Mouse (Mus musculus): ENCODE results near the gene Sh2b3. TPM values are rescaled to one million over a fixed set of nuclear protein-coding genes. Genes with fewer than 3 reads are reported as not detected.

The Sh2b3 gene
- total and polyA plus RNA-seq, 3 experiments: 22.8 to 38.3 (median 35.4) TPM

DNA sequence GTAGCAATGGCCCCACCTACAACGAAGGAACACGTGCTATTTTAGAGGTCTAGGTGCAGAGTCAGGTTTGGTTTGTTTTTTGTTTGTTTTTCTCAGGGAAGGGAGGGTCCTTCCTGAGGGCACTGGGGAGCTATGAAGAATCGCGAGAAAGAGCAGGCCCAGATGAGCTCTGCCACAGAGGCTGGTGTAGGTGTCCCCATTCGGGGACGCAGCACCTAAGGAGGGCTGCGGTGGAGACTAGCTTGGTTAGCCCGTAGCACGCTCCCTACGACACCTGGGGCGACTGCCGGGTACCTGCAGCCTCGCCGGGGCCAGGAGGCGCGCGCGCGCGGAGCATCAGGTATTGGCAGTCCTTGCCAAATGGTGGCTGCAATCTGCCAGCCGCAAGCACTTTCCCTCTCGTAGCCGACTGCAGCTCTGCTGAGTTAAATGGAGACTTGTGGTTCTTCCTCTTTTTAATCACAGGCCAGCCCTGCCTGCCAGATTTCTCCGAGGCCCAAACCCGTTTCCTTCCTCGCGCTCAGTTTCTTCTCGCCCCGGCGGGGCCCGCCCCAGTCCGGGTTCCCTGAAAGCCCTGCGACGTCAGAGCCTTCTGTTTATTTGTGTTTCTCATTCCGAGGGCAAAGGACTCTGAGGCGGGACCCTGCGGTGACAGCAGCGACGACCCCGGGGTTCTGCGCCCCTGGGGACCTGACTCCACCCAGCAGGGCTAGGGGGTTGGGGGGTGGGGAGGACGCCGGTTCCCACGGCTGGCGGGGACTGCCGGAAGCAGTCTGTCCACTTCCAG, 1.1 kb upstream of the Sh2b3 start:
- H3K9me3 ChIP-seq (replicated peaks; ENCODE audit: low read length): peaks cover 8% of the 10 kb centered on the region
- H3K4me1 ChIP-seq (ENCODE audit: control insufficient read depth in 1 of 2, insufficient read depth in 2 of 2): peaks cover 9 to 29% of the 10 kb centered on the region in 2 experiments
- H3K4me3 ChIP-seq (replicated peaks in 1 of 3; ENCODE audit: low read depth in 2 of 3, low read length in 2 of 3, poor library complexity in 1 of 3): peak overlapping the region; percentile 37 to 53 (median 51)
- H3K79me2 ChIP-seq (replicated peaks; ENCODE audit: control insufficient read depth, extremely low read depth, insufficient read depth, poor library complexity, severe bottlenecking): peaks cover 21% of the 10 kb centered on the region
- H3K36me3 ChIP-seq (replicated peaks in 1 of 2; ENCODE audit: control insufficient read depth in 1 of 2, insufficient read depth in 1 of 2, low read length in 1 of 2): no peaks in the 10 kb centered on the region
- H3K9ac ChIP-seq (ENCODE audit: insufficient read depth, low read depth): peak overlapping the region; percentile 92
- peak overlapping the region; percentile 82 for H3K4me2 ChIP-seq (ENCODE audit: insufficient read depth, low read depth, poor library complexity, severe bottlenecking)
- peak overlapping the region; percentile 78 for H3K27ac ChIP-seq (ENCODE audit: insufficient read depth, low read depth)
- DNase-seq (ENCODE audit: extremely low read depth): peak; percentile 83
- H3K27me3 ChIP-seq (replicated peaks): peaks cover 4% of the 10 kb centered on the region
- in situ Hi-C loops (cut with MboI; ENCODE audit: low pct_ligation_motif_present, low pct_unique_long_range_greater_than_20kb, low sequenced_read_pairs): no loop called here
- dilution Hi-C loops (cut with MboI; ENCODE audit: extremely low pct_ligation_motif_present, extremely low pct_unique_long_range_greater_than_20kb, low sequenced_read_pairs): no loop called here
- peak; percentile 42; the same call in 1 of the 2 replicates for TF ChIP-seq HCFC1 (IDR thresholded peaks at IDR 0.05; ENCODE audit: low read depth, low read length)
- peak; percentile 57; the same call in 1 of the 2 replicates for TF ChIP-seq JUN (IDR thresholded peaks at IDR 0.05; ENCODE audit: insufficient read depth, low read depth, low read length)
- TF ChIP-seq ETS1 (conservative IDR thresholded peaks at IDR 0.05; ENCODE audit: low read depth, low read length): peak; percentile 86
- TF ChIP-seq EP300 (IDR thresholded peaks at IDR 0.05; ENCODE audit: low read length): peak; percentile 92
- peak; percentile 57; the same call in 1 of the 2 replicates for TF ChIP-seq MYC (IDR thresholded peaks at IDR 0.05; ENCODE audit: low read depth, low read length)
- peak; percentile 97 for TF ChIP-seq IRF4 (IDR thresholded peaks at IDR 0.05; ENCODE audit: low read depth, low read length)
- TF ChIP-seq ZKSCAN1 (IDR thresholded peaks at IDR 0.05; ENCODE audit: borderline replicate concordance, low read depth, low read length): no peak
- peak; percentile 93; the same call in 1 of the 2 replicates for TF ChIP-seq RCOR1 (conservative IDR thresholded peaks at IDR 0.05; ENCODE audit: low read depth, low read length)
- peak; percentile 86 for TF ChIP-seq MEF2A (IDR thresholded peaks at IDR 0.05; ENCODE audit: borderline replicate concordance, low read depth, low read length)
- TF ChIP-seq GABPA (IDR thresholded peaks at IDR 0.05; ENCODE audit: insufficient replicate concordance, low read depth, low read length): no peak
- peak; percentile 86 for TF ChIP-seq TCF12 (IDR thresholded peaks at IDR 0.05; ENCODE audit: low read depth, low read length)
- 0 out of 2 replicates have a peak, but pooled peaks have one; percentile 57 for TF ChIP-seq KAT2A (IDR thresholded peaks at IDR 0.05; ENCODE audit: insufficient replicate concordance, low read length)
- TF ChIP-seq MXI1 (IDR thresholded peaks at IDR 0.05; ENCODE audit: low read depth, low read length): no peak; the same call in 1 of the 2 replicates
- no peak for TF ChIP-seq USF1 (IDR thresholded peaks at IDR 0.05; ENCODE audit: low read depth, low read length)
- TF ChIP-seq SIN3A (IDR thresholded peaks at IDR 0.05; ENCODE audit: low read length): peak; percentile 80; the same call in 1 of the 2 replicates
- peak; percentile 58 for TF ChIP-seq POLR2A (IDR thresholded peaks at IDR 0.05; ENCODE audit: low read depth, low read length)
- peak; percentile 97 for TF ChIP-seq UBTF (IDR thresholded peaks at IDR 0.05; ENCODE audit: low read depth, low read length)
- peak; percentile 43 for TF ChIP-seq MAX (IDR thresholded peaks at IDR 0.05; ENCODE audit: low read length)
- no peak for TF ChIP-seq NELFE (IDR thresholded peaks at IDR 0.05; ENCODE audit: low read depth, low read length)
- TF ChIP-seq JUND (conservative IDR thresholded peaks at IDR 0.05; ENCODE audit: low read depth, low read length): peak; percentile 76
- TF ChIP-seq POLR2AphosphoS2 (IDR thresholded peaks at IDR 0.05; ENCODE audit: low read depth, low read length): no peak
- peak; percentile 5; the same call in 1 of the 2 replicates for TF ChIP-seq SMC3 (IDR thresholded peaks at IDR 0.05; ENCODE audit: low read depth, low read length)
- no peak for TF ChIP-seq USF2 (conservative IDR thresholded peaks at IDR 0.05; ENCODE audit: low read depth, low read length)
- peak; percentile 38; the same call in 1 of the 2 replicates for TF ChIP-seq NRF1 (IDR thresholded peaks at IDR 0.05; ENCODE audit: low read depth, low read length)
- peak; percentile 84 for TF ChIP-seq BHLHE40 (IDR thresholded peaks at IDR 0.05; ENCODE audit: low read depth, low read length)
- TF ChIP-seq RAD21 (IDR thresholded peaks at IDR 0.05; ENCODE audit: low read depth, low read length): no peak
- no peak for TF ChIP-seq ZMIZ1 (IDR thresholded peaks at IDR 0.05; ENCODE audit: low read depth, low read length)
- TF ChIP-seq ELF1 (IDR thresholded peaks at IDR 0.05; ENCODE audit: low read depth, low read length): peak; percentile 61
- TF ChIP-seq TBP (conservative IDR thresholded peaks at IDR 0.05; ENCODE audit: low read depth, low read length): 0 out of 2 replicates have a peak, but pooled peaks have one; percentile 55
- peak; percentile 62 for TF ChIP-seq CHD2 (IDR thresholded peaks at IDR 0.05; ENCODE audit: low read length)
- 0 out of 2 replicates have a peak, but pooled peaks have one; percentile 28 for TF ChIP-seq CHD1 (IDR thresholded peaks at IDR 0.05; ENCODE audit: low read depth, low read length)
- TF ChIP-seq MAZ (IDR thresholded peaks at IDR 0.05; ENCODE audit: low read depth, low read length): peak; percentile 76
- peak; percentile 86 for TF ChIP-seq MAFK (IDR thresholded peaks at IDR 0.05; ENCODE audit: insufficient replicate concordance, low read length)
- TF ChIP-seq PAX5 (IDR thresholded peaks at IDR 0.05; ENCODE audit: low read length): no peak
